Mouse (Mus musculus) activated CD4-positive, CD25-positive, alpha-beta regulatory T cell, adult 4 months (primary cell): Measurements from ENCODE around the gene Slc13a5. TPM values are rescaled to one million over a fixed set of nuclear protein-coding genes. Genes with fewer than 3 reads are reported as not detected.
A peak's percentile ranks its signal among the peaks of the same experiment; 100 is the strongest.

ENCODE experiments used
- ATAC-seq: one replicate; pipeline ENCODE4 v1.8.0; 2017
- polyA plus RNA-seq, 2 experiments: library from polyadenylated mRNA; unstranded; fragments of 100-300 nt; shearing (Covaris generic); gene quantifications; one replicate each; pipeline ENCODE4 v1.2.1; 2017

Slc13a5 gene
- polyA plus RNA-seq, result not detected

GRCm38 (mm10) chr11:72266960-72267560 is at the start of gene Slc13a5:
Slc13a5 (minus strand) TSS chr11:72267222.
- ATAC-seq, result no peak

DNA sequence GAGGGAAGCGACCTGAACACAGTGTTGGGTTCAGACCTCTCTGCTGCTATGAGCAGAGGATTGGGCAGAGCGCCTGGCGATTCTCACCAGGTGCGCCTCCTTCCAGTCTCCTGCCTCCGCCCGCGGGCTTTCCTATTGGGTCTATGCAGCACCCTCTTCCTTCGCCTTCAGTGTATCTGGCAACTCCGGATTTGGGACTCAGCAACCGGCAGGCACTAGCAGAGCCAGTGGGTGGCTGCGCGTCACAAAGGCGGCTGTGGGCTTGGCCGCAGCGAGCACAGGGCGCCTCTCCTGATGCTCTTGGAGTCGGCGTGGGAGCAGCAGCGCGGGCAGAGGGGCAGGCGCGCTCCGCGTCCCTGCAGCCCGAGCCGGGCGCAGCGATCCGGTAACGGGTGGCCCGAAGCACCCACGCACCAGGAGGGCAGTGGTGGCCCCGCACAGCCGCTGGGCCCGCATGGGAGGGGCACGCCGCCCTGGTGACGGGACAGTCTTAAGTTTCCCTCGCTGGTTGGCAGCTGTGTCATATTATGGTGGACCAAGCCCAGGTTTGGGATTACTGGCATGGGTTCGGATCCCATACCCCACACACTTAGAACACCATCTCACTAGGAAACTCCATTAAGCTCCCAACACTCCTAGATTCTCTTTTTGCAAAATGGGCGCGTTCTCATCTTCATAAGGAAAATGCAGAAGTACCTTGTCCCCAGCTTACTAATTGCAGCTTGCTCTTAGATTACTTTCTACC is 47.3 kb upstream of the Slc13a5 start, which contains the start of gene Fbxo39:
TSS of gene Fbxo39 (plus strand) at position 294 of the 745 bp plus-strand sequence.
- ATAC-seq, result no peak

DNA sequence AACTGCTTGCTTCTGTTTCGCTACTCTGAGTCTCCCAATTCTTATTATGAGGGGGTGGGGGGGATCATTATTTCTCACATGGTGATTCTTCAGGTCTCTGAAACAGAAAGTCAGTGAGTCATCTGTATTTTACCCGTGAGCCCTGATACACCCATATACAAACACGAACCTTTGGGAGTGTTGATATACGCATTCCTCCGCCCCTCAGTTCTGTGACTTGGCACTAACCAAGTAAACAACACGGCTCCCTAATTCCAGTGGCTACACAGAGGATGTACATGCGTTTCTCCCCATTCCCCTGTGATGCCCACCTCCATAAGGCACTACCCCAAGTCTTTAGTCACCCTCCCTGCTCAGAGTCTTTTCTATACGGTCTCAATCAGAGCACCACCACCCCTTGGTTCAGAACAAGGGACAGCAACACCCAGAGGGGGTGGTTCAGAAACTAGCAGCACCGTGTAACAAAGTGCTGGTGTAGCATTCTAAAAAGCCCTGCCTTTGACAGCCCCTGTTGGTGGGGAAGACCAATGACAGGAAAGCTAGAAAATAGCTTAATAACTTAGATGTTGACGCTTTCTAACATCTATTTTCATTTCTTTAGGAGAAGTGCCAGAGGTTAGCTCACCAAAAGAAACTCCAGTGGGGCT is 44.5 kb upstream of the Slc13a5 start:
- ATAC-seq, result no peak

GRCm38 (mm10) chr11:72310491-72310890 is 43.5 kb upstream of the Slc13a5 start:
- no peak for ATAC-seq

- ATAC-seq, result no peak
Measured at GRCm38 (mm10) chr11:72308982-72309381, 42.0 kb upstream of the Slc13a5 start.

- no peak for ATAC-seq
Measured at GRCm38 (mm10) chr11:72307461-72307860, 40.4 kb upstream of the Slc13a5 start.

- ATAC-seq, result no peak
Measured at GRCm38 (mm10) chr11:72302230-72302629, 35.2 kb upstream of the Slc13a5 start.

DNA sequence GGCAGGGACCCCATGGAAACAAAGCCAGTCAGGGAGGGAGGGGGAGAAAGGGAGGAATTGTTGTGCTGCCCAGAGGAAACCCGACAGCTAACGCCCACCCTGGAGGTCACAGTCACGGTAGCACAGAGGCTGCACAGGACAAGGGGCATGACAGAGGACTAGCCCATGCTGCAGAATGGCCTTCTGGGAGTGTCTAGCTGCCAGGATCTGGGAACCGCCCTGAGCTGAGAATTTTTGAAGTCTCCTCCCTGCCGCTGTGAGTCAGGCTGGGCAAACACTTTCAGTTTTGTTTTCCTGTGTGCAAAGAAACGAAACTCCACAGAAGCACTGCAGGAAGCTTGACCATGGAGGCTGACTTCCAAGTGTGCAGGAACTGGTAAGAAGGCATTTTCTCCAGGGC is 34.3 kb upstream of the Slc13a5 start, which contains the start of gene Xaf1:
TSS of gene Xaf1 (plus strand) at position 296 of the 400 bp plus-strand sequence.
- ATAC-seq, result peak; percentile 92

DNA sequence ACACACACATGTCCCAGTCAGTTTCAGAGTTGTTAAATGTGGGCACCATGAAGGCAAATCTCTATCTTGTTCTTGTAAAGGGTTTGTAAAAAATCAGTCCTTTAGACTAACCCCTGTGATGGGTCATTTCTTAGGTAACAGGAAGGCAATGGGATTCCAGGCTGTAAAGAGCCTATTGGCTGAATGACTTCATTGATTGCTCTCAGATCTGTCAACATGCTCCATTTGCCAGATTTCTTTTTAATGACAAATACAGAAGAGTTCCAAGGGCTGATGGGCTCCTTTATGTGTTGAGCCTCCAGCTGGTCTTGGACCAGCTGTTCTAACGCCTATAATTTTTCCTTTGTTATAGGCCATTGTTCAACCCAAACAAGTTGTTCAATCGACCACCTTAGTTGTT is 26.1 kb upstream of the Slc13a5 start:
- no peak for ATAC-seq

DNA sequence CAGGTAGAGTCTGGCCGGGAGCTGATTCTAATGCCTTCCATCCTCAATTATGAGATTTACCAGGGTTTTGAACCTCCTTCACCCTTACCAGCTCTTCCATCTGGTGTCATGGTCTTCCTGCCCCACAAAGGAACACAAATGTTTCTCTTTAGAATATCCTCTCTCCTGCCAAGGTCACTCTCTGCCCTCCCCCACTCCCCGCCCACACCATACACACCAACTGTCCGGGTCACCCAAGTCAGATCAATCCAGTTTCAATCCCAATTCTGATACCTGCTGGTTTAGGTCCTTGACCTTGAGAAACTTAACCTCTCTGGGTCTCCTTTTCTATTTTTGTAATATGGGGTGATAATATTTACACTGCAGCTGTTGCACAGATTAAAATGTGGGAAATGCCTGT is 20.5 kb upstream of the Slc13a5 start:
- no peak for ATAC-seq

- ATAC-seq, result no peak
Measured at GRCm38 (mm10) chr11:72287126-72287525, 20.1 kb upstream of the Slc13a5 start.

DNA sequence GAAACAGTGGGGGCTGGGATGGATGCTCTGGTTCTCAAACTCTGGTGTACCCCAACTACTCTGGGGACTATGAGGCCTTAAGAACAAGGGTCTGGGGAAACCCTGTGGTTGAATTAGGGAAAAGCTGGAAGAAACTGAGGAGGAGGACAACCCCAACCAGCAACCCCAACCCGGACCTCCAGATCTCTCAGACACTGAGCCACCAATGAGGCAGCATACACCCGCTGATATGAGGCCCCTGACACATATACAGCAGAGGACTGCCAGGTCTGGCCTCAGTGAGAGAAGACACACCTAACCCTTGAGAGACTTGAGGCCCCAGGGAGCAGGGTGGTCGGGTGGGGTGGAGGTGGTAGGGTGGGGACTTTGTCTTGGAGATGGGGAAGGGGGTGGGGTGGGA is 19.6 kb upstream of the Slc13a5 start:
- ATAC-seq, result no peak

GRCm38 (mm10) chr11:72285971-72286480 is 19.0 kb upstream of the Slc13a5 start:
- ATAC-seq, result no peak

GRCm38 (mm10) chr11:72284532-72285182 is 17.6 kb upstream of the Slc13a5 start:
- no peak for ATAC-seq

GRCm38 (mm10) chr11:72283486-72284224 is 16.6 kb upstream of the Slc13a5 start:
- no peak for ATAC-seq

DNA sequence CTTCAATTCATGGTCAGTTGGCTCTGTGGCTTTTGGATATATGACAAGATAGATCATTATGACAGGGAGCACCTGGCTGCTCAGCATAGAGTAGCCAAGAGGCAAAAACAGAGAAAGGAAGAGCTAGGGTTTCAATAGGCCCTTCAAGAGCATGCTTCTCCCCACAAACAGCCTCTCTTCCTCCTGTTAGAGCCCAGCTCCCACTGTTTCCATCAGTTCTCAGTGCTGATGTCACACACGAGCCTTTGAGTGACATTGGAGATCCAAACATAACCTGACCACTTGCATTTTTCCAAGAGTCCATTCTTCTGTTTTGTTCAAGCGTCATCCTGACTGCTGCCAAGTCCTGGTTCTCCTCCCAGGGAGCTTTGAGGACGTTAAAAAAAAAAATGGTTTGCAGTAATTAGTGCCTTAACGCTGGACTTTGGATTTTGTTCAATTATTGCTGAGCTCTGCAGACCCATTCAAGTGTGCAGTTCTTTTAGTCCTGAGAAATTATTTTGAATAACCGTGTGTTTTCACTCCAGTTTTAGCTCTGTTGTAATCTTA is 14.9 kb upstream of the Slc13a5 start:
- ATAC-seq, result no peak

DNA sequence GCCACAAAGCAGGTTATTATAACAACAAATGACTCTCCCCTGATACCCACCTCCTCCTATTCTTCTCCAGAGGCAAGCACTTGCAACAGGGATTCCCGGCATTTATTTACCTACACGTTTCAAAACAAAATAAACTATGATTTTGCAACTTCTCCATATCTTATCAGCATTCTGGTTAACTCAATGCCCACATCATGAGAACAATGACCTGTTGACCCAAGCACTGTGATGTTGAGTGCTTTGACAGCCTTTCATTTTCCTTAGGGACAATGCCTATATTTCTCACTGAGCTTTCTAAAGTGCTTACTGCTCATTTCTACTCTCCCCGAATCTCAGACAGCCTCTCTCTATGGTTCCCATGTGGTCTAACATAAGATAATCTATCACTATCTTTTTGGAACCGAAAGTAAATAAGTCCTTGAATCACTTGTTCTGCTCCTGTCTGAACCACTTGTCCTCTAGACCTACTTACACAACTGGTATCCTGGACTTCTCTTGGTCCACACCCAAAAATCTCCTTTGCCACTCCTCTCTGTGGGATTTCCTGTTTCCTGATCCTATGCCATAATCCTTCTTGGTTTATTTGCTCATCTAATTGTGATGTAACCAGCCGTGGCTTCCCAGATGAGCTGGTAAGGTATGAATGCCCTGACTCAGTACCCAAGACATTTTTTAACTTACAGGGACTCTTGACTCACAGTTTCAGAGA is 14.3 kb upstream of the Slc13a5 start:
- no peak for ATAC-seq

DNA sequence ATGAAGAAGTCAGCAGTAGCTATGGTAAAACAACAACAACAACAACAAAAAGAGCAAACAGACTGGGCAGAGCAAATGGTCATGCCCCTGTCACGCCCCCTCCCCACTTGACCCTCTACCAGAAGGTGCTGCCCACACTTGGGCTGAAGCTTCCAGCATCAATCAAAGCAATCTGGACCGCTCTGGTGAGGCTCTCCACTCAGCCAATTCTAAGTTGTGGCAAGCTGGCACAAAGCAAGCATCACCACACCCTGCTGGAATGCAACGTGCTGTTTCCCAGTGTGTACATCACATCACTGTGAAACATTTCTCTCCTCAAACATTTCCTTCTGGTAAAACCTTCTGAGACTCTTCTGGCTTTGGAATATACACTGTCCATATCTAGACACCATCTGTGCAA is 6.3 kb upstream of the Slc13a5 start:
- no peak for ATAC-seq

DNA sequence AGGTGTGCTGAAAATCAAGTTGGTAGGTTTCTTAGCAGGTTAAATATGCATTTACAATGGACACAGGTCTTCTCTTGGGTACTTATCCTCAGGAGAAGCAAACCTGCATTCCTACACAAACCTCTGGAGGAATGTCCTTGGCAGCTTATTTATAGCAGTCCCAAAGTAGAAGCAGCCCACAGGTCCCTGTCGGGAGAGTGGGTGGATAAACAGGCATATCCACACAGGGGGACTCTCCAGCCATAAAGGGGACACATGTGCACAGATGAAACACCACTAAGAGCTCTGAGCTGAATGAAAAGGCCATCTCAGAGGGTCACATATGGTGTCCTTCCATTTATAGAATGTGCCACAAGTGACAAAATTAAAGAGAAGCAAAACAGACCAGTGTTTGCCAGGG is 4.7 kb upstream of the Slc13a5 start:
- ATAC-seq, result no peak

DNA sequence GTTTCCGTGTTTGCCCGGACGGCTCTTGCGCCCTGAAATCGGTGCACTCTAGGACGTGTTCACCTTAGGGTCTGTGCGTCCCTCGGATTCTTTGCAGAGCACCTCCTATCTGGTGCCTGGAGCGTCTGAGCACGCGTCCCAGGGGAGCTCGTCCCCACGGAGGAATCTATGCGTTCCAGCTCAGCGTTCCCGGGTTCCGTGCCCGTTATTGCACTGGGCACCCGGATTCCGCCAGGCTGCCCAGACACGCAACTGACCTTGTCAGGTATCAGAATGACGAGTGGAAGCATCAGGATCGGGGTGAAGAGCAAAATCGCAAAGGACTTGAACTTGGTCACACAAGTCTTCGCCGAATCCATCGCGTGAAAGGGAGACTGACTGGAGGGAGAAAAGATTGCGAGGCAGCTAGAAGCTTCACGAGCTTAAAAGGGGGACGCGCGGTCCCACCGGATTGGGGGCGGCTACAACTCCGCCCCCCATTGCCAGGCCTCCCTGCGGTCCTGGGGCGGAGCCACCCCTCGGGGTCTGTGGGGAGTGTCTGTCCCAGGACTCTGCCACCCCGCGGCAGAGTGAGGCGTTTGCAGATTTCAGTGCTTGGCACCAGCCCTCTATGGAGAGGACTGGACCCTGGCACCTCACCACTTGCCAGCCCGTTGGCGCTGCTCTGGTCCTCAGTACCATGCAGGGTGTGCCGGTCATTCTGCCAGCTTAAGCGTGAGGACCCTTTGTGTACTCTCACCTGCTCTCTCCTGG is 639 bp downstream of the Slc13a5 start:
- no peak for ATAC-seq

DNA sequence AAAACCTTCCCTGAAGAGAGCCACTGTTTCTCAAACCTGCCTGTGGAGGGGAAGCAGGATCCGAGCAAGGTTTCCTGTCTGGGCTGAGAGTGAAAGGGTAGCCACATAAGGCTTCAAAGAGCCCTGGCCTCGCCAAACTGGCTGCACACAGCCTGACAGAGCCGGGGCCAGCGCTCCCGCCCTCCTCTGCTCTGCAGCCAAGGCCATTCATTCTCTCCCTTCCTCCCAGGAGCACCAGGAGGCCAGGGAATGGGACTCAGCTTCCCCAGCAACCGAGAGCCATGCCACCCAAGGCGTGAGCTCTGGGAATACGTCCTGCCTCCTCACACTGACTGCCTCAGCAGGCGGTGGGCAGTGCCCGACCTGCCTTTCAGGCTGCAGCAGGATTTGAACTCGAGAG is 1.5 kb downstream of the Slc13a5 start:
- ATAC-seq, result no peak
